Mouse (Mus musculus): ENCODE measurements around the gene A630023A22Rik. TPM values are rescaled to one million over a fixed set of nuclear protein-coding genes. Genes with fewer than 3 reads are reported as not detected.

Gene A630023A22Rik
- polyA plus RNA-seq, 1 experiment from 2014 or later, result not detected

DNA sequence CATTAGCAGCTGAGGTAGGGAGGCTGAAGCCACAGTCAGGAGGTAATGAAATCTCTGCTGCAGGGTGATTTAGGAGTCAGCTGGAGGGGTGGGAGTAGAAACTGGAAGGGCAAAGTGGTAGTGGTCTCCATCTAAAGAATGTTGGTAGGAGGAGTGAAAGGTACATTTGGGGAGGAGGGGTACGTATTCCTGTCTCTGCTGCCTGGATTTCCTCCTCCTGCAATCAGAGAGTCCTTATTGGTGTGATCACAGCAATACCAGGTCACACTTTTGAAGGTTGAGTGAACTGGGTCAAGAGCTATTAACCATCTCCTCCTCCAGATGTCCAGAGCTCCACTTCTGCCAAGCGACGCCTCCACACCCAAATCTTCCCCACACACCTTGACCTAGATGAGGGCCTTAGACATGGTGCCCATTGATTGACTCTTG, 18.4 kb upstream of the A630023A22Rik start:
- no peak overlapping the region for H3K4me3 ChIP-seq (ENCODE audit: low read depth, low read length)
- WGBS, result 86% methylated on average over 3 of the region's 3 CpGs
- H3K4me1 ChIP-seq (ENCODE audit: control insufficient read depth, insufficient read depth, low read length), result no peaks in the 10 kb centered on the region
- H3K27ac ChIP-seq (ENCODE audit: low read length), result no peak overlapping the region
- no peak overlapping the region for H3K9ac ChIP-seq (replicated peaks; ENCODE audit: low read depth, low read length)
- H3K9me3 ChIP-seq (ENCODE audit: control insufficient read depth, low read depth, low read length), result no peaks in the 10 kb centered on the region
- no peak for ATAC-seq (ENCODE audit: insufficient number of reproducible peaks, insufficient read depth, low FRiP score, low read depth)
- H3K27me3 ChIP-seq (ENCODE audit: control insufficient read depth, insufficient read depth, low read length), result no peaks in the 10 kb centered on the region
- no peaks in the 10 kb centered on the region for H3K36me3 ChIP-seq (ENCODE audit: control insufficient read depth, insufficient read depth, low read length)
- H3K4me2 ChIP-seq (replicated peaks; ENCODE audit: low read depth, low read length), result no peak overlapping the region

- Histone ChIP-seq H3K27me3 (ENCODE audit: control insufficient read depth, insufficient read depth, low read length) (no peaks in the 10 kb centered on the region), H3K9ac (replicated peaks; ENCODE audit: low read depth, low read length) (no peak overlapping the region), H3K4me2 (replicated peaks; ENCODE audit: low read depth, low read length) (no peak overlapping the region), H3K4me1 (ENCODE audit: control insufficient read depth, insufficient read depth, low read length) (no peaks in the 10 kb centered on the region), H3K27ac (ENCODE audit: low read length) (no peak overlapping the region), H3K36me3 (ENCODE audit: control insufficient read depth, insufficient read depth, low read length) (no peaks in the 10 kb centered on the region), H3K4me3 (ENCODE audit: low read depth, low read length) (no peak overlapping the region), H3K9me3 (ENCODE audit: control insufficient read depth, low read depth, low read length) (no peaks in the 10 kb centered on the region)
- 69% methylated on average over 12 of the region's 12 CpGs for WGBS
- ATAC-seq (ENCODE audit: insufficient number of reproducible peaks, insufficient read depth, low FRiP score, low read depth), result no peak
These were observed 17.7 kb upstream of the A630023A22Rik start for GRCm38 (mm10) chr14:34120016-34120910.

GRCm38 (mm10) chr14:34119046-34119723, 16.6 kb upstream of the A630023A22Rik start:
- ATAC-seq (ENCODE audit: insufficient number of reproducible peaks, insufficient read depth, low FRiP score, low read depth), result no peak
- Histone ChIP-seq H3K36me3 (ENCODE audit: control insufficient read depth, insufficient read depth, low read length) (no peaks in the 10 kb centered on the region), H3K4me2 (replicated peaks; ENCODE audit: low read depth, low read length) (no peak overlapping the region), H3K27me3 (ENCODE audit: control insufficient read depth, insufficient read depth, low read length) (no peaks in the 10 kb centered on the region), H3K9me3 (ENCODE audit: control insufficient read depth, low read depth, low read length) (no peaks in the 10 kb centered on the region), H3K9ac (replicated peaks; ENCODE audit: low read depth, low read length) (no peak overlapping the region), H3K4me3 (ENCODE audit: low read depth, low read length) (no peak overlapping the region), H3K27ac (ENCODE audit: low read length) (no peak overlapping the region), H3K4me1 (ENCODE audit: control insufficient read depth, insufficient read depth, low read length) (no peaks in the 10 kb centered on the region)
- 72% methylated on average over 7 of the region's 7 CpGs for WGBS

DNA sequence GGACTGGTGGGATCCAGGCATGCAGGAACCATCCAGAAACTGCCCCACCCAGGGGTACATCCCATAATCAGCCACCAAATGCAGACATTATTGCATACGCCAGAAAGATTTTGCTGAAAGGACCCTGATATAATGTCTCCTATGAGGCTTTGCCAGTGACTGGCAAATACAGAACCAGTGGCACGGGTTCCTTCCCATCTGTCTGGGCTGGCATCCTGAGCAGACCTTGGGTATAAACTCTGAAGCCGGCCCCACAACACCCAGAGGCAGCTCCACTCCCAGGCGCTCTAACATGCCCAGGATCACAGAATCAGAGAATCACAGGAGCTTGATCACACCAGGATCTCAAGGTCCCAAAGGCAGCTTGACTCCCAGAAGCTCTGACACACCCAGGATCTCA, 11.8 kb upstream of the A630023A22Rik start:
- H3K36me3 ChIP-seq (ENCODE audit: control insufficient read depth, insufficient read depth, low read length), result no peaks in the 10 kb centered on the region
- H3K4me1 ChIP-seq (ENCODE audit: control insufficient read depth, insufficient read depth, low read length), result no peaks in the 10 kb centered on the region
- no peaks in the 10 kb centered on the region for H3K27me3 ChIP-seq (ENCODE audit: control insufficient read depth, insufficient read depth, low read length)
- H3K4me3 ChIP-seq (ENCODE audit: low read depth, low read length), result no peak overlapping the region
- H3K27ac ChIP-seq (ENCODE audit: low read length), result no peak overlapping the region
- ATAC-seq (ENCODE audit: insufficient number of reproducible peaks, insufficient read depth, low FRiP score, low read depth), result no peak
- WGBS, result 88% methylated on average over 4 of the region's 4 CpGs
- no peak overlapping the region for H3K9ac ChIP-seq (replicated peaks; ENCODE audit: low read depth, low read length)
- H3K9me3 ChIP-seq (ENCODE audit: control insufficient read depth, low read depth, low read length), result no peaks in the 10 kb centered on the region
- H3K4me2 ChIP-seq (replicated peaks; ENCODE audit: low read depth, low read length), result no peak overlapping the region

- Histone ChIP-seq H3K36me3 (ENCODE audit: control insufficient read depth, insufficient read depth, low read length) (no peaks in the 10 kb centered on the region), H3K4me3 (ENCODE audit: low read depth, low read length) (no peak overlapping the region), H3K9ac (replicated peaks; ENCODE audit: low read depth, low read length) (no peak overlapping the region), H3K4me2 (replicated peaks; ENCODE audit: low read depth, low read length) (no peak overlapping the region), H3K9me3 (ENCODE audit: control insufficient read depth, low read depth, low read length) (no peaks in the 10 kb centered on the region), H3K27me3 (ENCODE audit: control insufficient read depth, insufficient read depth, low read length) (no peaks in the 10 kb centered on the region), H3K27ac (ENCODE audit: low read length) (no peak overlapping the region), H3K4me1 (ENCODE audit: control insufficient read depth, insufficient read depth, low read length) (no peaks in the 10 kb centered on the region)
- ATAC-seq (ENCODE audit: insufficient number of reproducible peaks, insufficient read depth, low FRiP score, low read depth), result no peak
- 79% methylated on average over 4 of the region's 4 CpGs for WGBS
These were observed 5.0 kb upstream of the A630023A22Rik start for GRCm38 (mm10) chr14:34107594-34107993.

- WGBS, result 57% methylated on average over 12 of the region's 12 CpGs
These were observed 4.0 kb upstream of the A630023A22Rik start for GRCm38 (mm10) chr14:34106389-34107062.

GRCm38 (mm10) chr14:34104892-34105291, 2.3 kb upstream of the A630023A22Rik start:
- Histone ChIP-seq H3K27ac (ENCODE audit: low read length) (no peak overlapping the region), H3K9ac (replicated peaks; ENCODE audit: low read depth, low read length) (no peak overlapping the region), H3K4me1 (ENCODE audit: control insufficient read depth, insufficient read depth, low read length) (no peaks in the 10 kb centered on the region), H3K4me3 (ENCODE audit: low read depth, low read length) (no peak overlapping the region), H3K9me3 (ENCODE audit: control insufficient read depth, low read depth, low read length) (no peaks in the 10 kb centered on the region), H3K4me2 (replicated peaks; ENCODE audit: low read depth, low read length) (no peak overlapping the region), H3K27me3 (ENCODE audit: control insufficient read depth, insufficient read depth, low read length) (no peaks in the 10 kb centered on the region), H3K36me3 (ENCODE audit: control insufficient read depth, insufficient read depth, low read length) (no peaks in the 10 kb centered on the region)
- WGBS, result 25% methylated on average over 8 of the region's 8 CpGs
- peak; percentile 39 for ATAC-seq (ENCODE audit: insufficient number of reproducible peaks, insufficient read depth, low FRiP score, low read depth)

More at GRCm38 (mm10) chr14:34106389-34107062, 4.0 kb upstream of the A630023A22Rik start:
- Histone ChIP-seq H3K27ac (ENCODE audit: low read length) (no peak overlapping the region), H3K9ac (replicated peaks; ENCODE audit: low read depth, low read length) (no peak overlapping the region), H3K36me3 (ENCODE audit: control insufficient read depth, insufficient read depth, low read length) (no peaks in the 10 kb centered on the region), H3K4me3 (ENCODE audit: low read depth, low read length) (no peak overlapping the region), H3K4me1 (ENCODE audit: control insufficient read depth, insufficient read depth, low read length) (no peaks in the 10 kb centered on the region), H3K9me3 (ENCODE audit: control insufficient read depth, low read depth, low read length) (no peaks in the 10 kb centered on the region), H3K27me3 (ENCODE audit: control insufficient read depth, insufficient read depth, low read length) (no peaks in the 10 kb centered on the region), H3K4me2 (replicated peaks; ENCODE audit: low read depth, low read length) (no peak overlapping the region)
- ATAC-seq (ENCODE audit: insufficient number of reproducible peaks, insufficient read depth, low FRiP score, low read depth), result peak; percentile 38; the same call in 1 of the 2 replicates

- H3K9me3 ChIP-seq (ENCODE audit: control insufficient read depth, low read depth, low read length), result no peaks in the 10 kb centered on the region
- no peak overlapping the region for H3K4me2 ChIP-seq (replicated peaks; ENCODE audit: low read depth, low read length)
- 57% methylated on average over 3 of the region's 3 CpGs for WGBS
- no peaks in the 10 kb centered on the region for H3K27me3 ChIP-seq (ENCODE audit: control insufficient read depth, insufficient read depth, low read length)
- H3K27ac ChIP-seq (ENCODE audit: low read length), result no peak overlapping the region
- no peak overlapping the region for H3K4me3 ChIP-seq (ENCODE audit: low read depth, low read length)
- H3K9ac ChIP-seq (replicated peaks; ENCODE audit: low read depth, low read length), result no peak overlapping the region
- no peak for ATAC-seq (ENCODE audit: insufficient number of reproducible peaks, insufficient read depth, low FRiP score, low read depth)
- H3K36me3 ChIP-seq (ENCODE audit: control insufficient read depth, insufficient read depth, low read length), result no peaks in the 10 kb centered on the region
- H3K4me1 ChIP-seq (ENCODE audit: control insufficient read depth, insufficient read depth, low read length), result no peaks in the 10 kb centered on the region
These were observed 1.3 kb upstream of the A630023A22Rik start for GRCm38 (mm10) chr14:34103855-34104254.
